Mouse (Mus musculus): ENCODE data around the gene Bicra. TPM values are rescaled to one million over a fixed set of nuclear protein-coding genes. Genes with fewer than 3 reads are reported as not detected.

Gene Bicra
- total RNA-seq (2014; fragmentation: Nextera tagmentation) (52.1 and 57.0 TPM in 2 replicates), total RNA-seq (2017) (1.0 and 1.1 TPM in 2 replicates), polyA plus RNA-seq (2012) (52.1 and 58.9 TPM in 2 replicates)

- DNase-seq (ENCODE audit: low spot score) (peak; percentile 85), ATAC-seq (ENCODE audit: extremely low read depth, insufficient number of reproducible peaks, low FRiP score, poor library complexity, severe bottlenecking) (no peak)
- Histone ChIP-seq H3K4me1 (ENCODE audit: insufficient read depth, low read depth, low read length) (peaks cover 70% of the 10 kb centered on the region), H3K27me3 (ENCODE audit: insufficient read depth, low read length) (no peaks in the 10 kb centered on the region), H3K9me3 (replicated peaks) (no peaks in the 10 kb centered on the region), H3K4me3 (ENCODE audit: low read depth, low read length) (peak within 1 kb of the TSS; percentile 88), H3K36me3 (replicated peaks) (peaks cover 34% of the 10 kb centered on the region)
- TF ChIP-seq GATA1 (IDR thresholded peaks at IDR 0.05; ENCODE audit: borderline replicate concordance, low read length), result no peak
- TF ChIP-seq TAL1 (conservative IDR thresholded peaks at IDR 0.05; ENCODE audit: low read depth, low read length), result no peak
- TF ChIP-seq GATA2 (IDR thresholded peaks at IDR 0.05; ENCODE audit: borderline replicate concordance, low read depth, low read length), result no peak
- no peak for TF ChIP-seq POLR2AphosphoS5 (IDR thresholded peaks at IDR 0.05; ENCODE audit: insufficient replicate concordance, low read depth, low read length)
- no peak for TF ChIP-seq CTCF (IDR thresholded peaks at IDR 0.05; ENCODE audit: low read depth, low read length)
Measured at GRCm38 (mm10) chr7:16047338-16048146, at the start of gene Bicra. Gene Bicra, minus strand, starts transcription at chr7:16047921.

- Histone ChIP-seq H3K4me1 (ENCODE audit: insufficient read depth, low read depth, low read length) (peaks cover 12% of the 10 kb centered on the region), H3K9me3 (replicated peaks) (no peaks in the 10 kb centered on the region), H3K36me3 (replicated peaks) (no peaks in the 10 kb centered on the region), H3K27me3 (ENCODE audit: insufficient read depth, low read length) (peaks cover 35% of the 10 kb centered on the region), H3K4me3 (ENCODE audit: low read depth, low read length) (no peak overlapping the region)
- TF ChIP-seq GATA1 (IDR thresholded peaks at IDR 0.05; ENCODE audit: borderline replicate concordance, low read length) (no peak), TAL1 (conservative IDR thresholded peaks at IDR 0.05; ENCODE audit: low read depth, low read length) (no peak), GATA2 (IDR thresholded peaks at IDR 0.05; ENCODE audit: borderline replicate concordance, low read depth, low read length) (no peak), POLR2AphosphoS5 (IDR thresholded peaks at IDR 0.05; ENCODE audit: insufficient replicate concordance, low read depth, low read length) (no peak)
- no peak for ATAC-seq (ENCODE audit: extremely low read depth, insufficient number of reproducible peaks, low FRiP score, poor library complexity, severe bottlenecking)
- DNase-seq (ENCODE audit: low spot score), result no peak
Measured at GRCm38 (mm10) chr7:16094592-16094991, 46.9 kb upstream of the Bicra start.

GRCm38 (mm10) chr7:16087587-16087986 lies 39.9 kb upstream of the Bicra start:
- no peak for DNase-seq (ENCODE audit: low spot score)
- Histone ChIP-seq H3K4me3 (ENCODE audit: low read depth, low read length) (no peak overlapping the region), H3K9me3 (replicated peaks) (no peaks in the 10 kb centered on the region), H3K27me3 (ENCODE audit: insufficient read depth, low read length) (peaks cover 26% of the 10 kb centered on the region), H3K4me1 (ENCODE audit: insufficient read depth, low read depth, low read length) (no peaks in the 10 kb centered on the region), H3K36me3 (replicated peaks) (no peaks in the 10 kb centered on the region)
- no peak for ATAC-seq (ENCODE audit: extremely low read depth, insufficient number of reproducible peaks, low FRiP score, poor library complexity, severe bottlenecking)
- TF ChIP-seq POLR2AphosphoS5 (IDR thresholded peaks at IDR 0.05; ENCODE audit: insufficient replicate concordance, low read depth, low read length) (no peak), TAL1 (conservative IDR thresholded peaks at IDR 0.05; ENCODE audit: low read depth, low read length) (no peak), GATA1 (IDR thresholded peaks at IDR 0.05; ENCODE audit: borderline replicate concordance, low read length) (no peak), CTCF (IDR thresholded peaks at IDR 0.05; ENCODE audit: low read depth, low read length) (no peak), GATA2 (IDR thresholded peaks at IDR 0.05; ENCODE audit: borderline replicate concordance, low read depth, low read length) (no peak)

- H3K36me3 ChIP-seq (replicated peaks), result no peaks in the 10 kb centered on the region
- TF ChIP-seq GATA2 (IDR thresholded peaks at IDR 0.05; ENCODE audit: borderline replicate concordance, low read depth, low read length) (no peak), TAL1 (conservative IDR thresholded peaks at IDR 0.05; ENCODE audit: low read depth, low read length) (no peak), GATA1 (IDR thresholded peaks at IDR 0.05; ENCODE audit: borderline replicate concordance, low read length) (no peak), POLR2AphosphoS5 (IDR thresholded peaks at IDR 0.05; ENCODE audit: insufficient replicate concordance, low read depth, low read length) (no peak), CTCF (IDR thresholded peaks at IDR 0.05; ENCODE audit: low read depth, low read length) (no peak)
- no peaks in the 10 kb centered on the region; the same call in 1 of the 2 replicates for H3K4me1 ChIP-seq (ENCODE audit: insufficient read depth, low read depth, low read length)
- ATAC-seq (ENCODE audit: extremely low read depth, insufficient number of reproducible peaks, low FRiP score, poor library complexity, severe bottlenecking) (no peak), DNase-seq (ENCODE audit: low spot score) (no peak)
- H3K4me3 ChIP-seq (ENCODE audit: low read depth, low read length), result no peak overlapping the region
- H3K9me3 ChIP-seq (replicated peaks), result no peaks in the 10 kb centered on the region
- peaks cover 36% of the 10 kb centered on the region for H3K27me3 ChIP-seq (ENCODE audit: insufficient read depth, low read length)
Measured at GRCm38 (mm10) chr7:16083361-16083760, 35.6 kb upstream of the Bicra start.

GRCm38 (mm10) chr7:16080581-16080980 lies 32.9 kb upstream of the Bicra start:
- Histone ChIP-seq H3K4me1 (ENCODE audit: insufficient read depth, low read depth, low read length) (no peaks in the 10 kb centered on the region; the same call in 1 of the 2 replicates), H3K9me3 (replicated peaks) (no peaks in the 10 kb centered on the region), H3K27me3 (ENCODE audit: insufficient read depth, low read length) (peaks cover 40% of the 10 kb centered on the region), H3K36me3 (replicated peaks) (no peaks in the 10 kb centered on the region), H3K4me3 (ENCODE audit: low read depth, low read length) (no peak overlapping the region)
- no peak for ATAC-seq (ENCODE audit: extremely low read depth, insufficient number of reproducible peaks, low FRiP score, poor library complexity, severe bottlenecking)
- no peak for TF ChIP-seq TAL1 (conservative IDR thresholded peaks at IDR 0.05; ENCODE audit: low read depth, low read length)
- DNase-seq (ENCODE audit: low spot score), result no peak

- no peak for TF ChIP-seq CTCF (IDR thresholded peaks at IDR 0.05; ENCODE audit: low read depth, low read length)
- no peak for TF ChIP-seq GATA1 (IDR thresholded peaks at IDR 0.05; ENCODE audit: borderline replicate concordance, low read length)
- no peak for TF ChIP-seq GATA2 (IDR thresholded peaks at IDR 0.05; ENCODE audit: borderline replicate concordance, low read depth, low read length)
- no peak for ATAC-seq (ENCODE audit: extremely low read depth, insufficient number of reproducible peaks, low FRiP score, poor library complexity, severe bottlenecking)
- H3K9me3 ChIP-seq (replicated peaks), result no peaks in the 10 kb centered on the region
Measured at GRCm38 (mm10) chr7:16079947-16080346, 32.2 kb upstream of the Bicra start.

More at GRCm38 (mm10) chr7:16079947-16080346, 32.2 kb upstream of the Bicra start:
- no peaks in the 10 kb centered on the region for H3K36me3 ChIP-seq (replicated peaks)
- H3K27me3 ChIP-seq (ENCODE audit: insufficient read depth, low read length), result peaks cover 40% of the 10 kb centered on the region
- no peaks in the 10 kb centered on the region; the same call in 1 of the 2 replicates for H3K4me1 ChIP-seq (ENCODE audit: insufficient read depth, low read depth, low read length)
- no peak for DNase-seq (ENCODE audit: low spot score)
- no peak overlapping the region for H3K4me3 ChIP-seq (ENCODE audit: low read depth, low read length)
